Mouse (Mus musculus) embryonic facial prominence, embryonic 13.5 days (tissue): Measurements from ENCODE around the gene Epb42. TPM values are rescaled to one million over a fixed set of nuclear protein-coding genes. Genes with fewer than 3 reads are reported as not detected.
"Not testable (repeated sequence)": the region's sequence is repeated elsewhere in the genome, so short reads cannot be mapped to it uniquely, and the experiment has no call there.

Experiments
- ATAC-seq: fragments of 200-750 bp; cut with Nextera tagmentation; 2 replicates; pipeline ENCODE4 v1.8.0; 2017; ENCODE audit warnings: low read depth; ENCODE audit not compliant: insufficient number of reproducible peaks, insufficient read depth, low FRiP score, low TSS enrichment
- H3K27ac ChIP-seq: fragments of 300-500 bp; sonication (generic); 2 replicates; pipeline ENCODE4 v1.5.1; 2015; ENCODE audit warnings: moderate library complexity, mild to moderate bottlenecking, inconsistent platforms
- H3K27me3 ChIP-seq: fragments of 300-500 bp; sonication (generic); 2 replicates; pipeline ENCODE4 v1.6.1; 2015; ENCODE audit warnings: mild to moderate bottlenecking, inconsistent platforms
- H3K36me3 ChIP-seq: fragments of 300-500 bp; sonication (generic); 2 replicates; pipeline ENCODE4 v1.6.1; 2015; ENCODE audit warnings: mild to moderate bottlenecking, inconsistent platforms
- H3K4me1 ChIP-seq: fragments of 300-500 bp; sonication (generic); 2 replicates; pipeline ENCODE4 v1.6.1; 2015; ENCODE audit warnings: inconsistent platforms
- H3K4me2 ChIP-seq: fragments of 300-500 bp; sonication (generic); 2 replicates; pipeline ENCODE4 v1.6.1; 2015; ENCODE audit warnings: moderate library complexity, mild to moderate bottlenecking, inconsistent platforms
- H3K4me3 ChIP-seq: fragments of 300-500 bp; sonication (generic); 2 replicates; pipeline ENCODE4 v1.5.1; 2015; ENCODE audit warnings: mild to moderate bottlenecking, inconsistent platforms
- H3K9ac ChIP-seq: fragments of 300-500 bp; sonication (generic); 2 replicates; pipeline ENCODE4 v1.6.1; 2015; ENCODE audit warnings: mild to moderate bottlenecking, inconsistent platforms
- H3K9me3 ChIP-seq: fragments of 300-500 bp; sonication (generic); 2 replicates; pipeline ENCODE4 v1.6.1; 2016; ENCODE audit warnings: inconsistent platforms
- WGBS: fragments of 180-500 bp; shearing (Covaris S2); methylation state at CpG from one replicate; pipeline ENCODE4 v1.1.7; 2015; ENCODE audit warnings: mixed read lengths; 5-methylcytosine and 5-hydroxymethylcytosine counted together
- polyA plus RNA-seq: library from polyadenylated mRNA; unstranded; fragments of >200 nt; fragmentation: Nextera tagmentation; extraction: Ambion mirVana; gene quantifications from 2 replicates; pipeline ENCODE4 v1.2.1, GENCODE M21; 2015

Gene Epb42
- polyA plus RNA-seq, 1 experiment from 2014 or later, result 0.87 TPM

- no peaks in the 10 kb centered on the region for H3K27me3 ChIP-seq
- WGBS, result 77% methylated on average over 4 of the region's 4 CpGs
- H3K36me3 ChIP-seq, result no peaks in the 10 kb centered on the region
- no peaks in the 10 kb centered on the region for H3K9me3 ChIP-seq
- no peak overlapping the region for H3K27ac ChIP-seq
- no peaks in the 10 kb centered on the region for H3K4me1 ChIP-seq
- H3K4me3 ChIP-seq, result no peak overlapping the region
- no peak overlapping the region for H3K9ac ChIP-seq
- no peak for ATAC-seq
- H3K4me2 ChIP-seq, result no peak overlapping the region
Observed at GRCm38 (mm10) chr2:121045653-121046052, 8.8 kb upstream of the Epb42 start.

- no peak for ATAC-seq
- Histone ChIP-seq H3K27me3 (no peaks in the 10 kb centered on the region), H3K4me2 (no peak overlapping the region), H3K9me3 (no peaks in the 10 kb centered on the region), H3K4me3 (no peak overlapping the region), H3K36me3 (no peaks in the 10 kb centered on the region), H3K4me1 (no peaks in the 10 kb centered on the region), H3K9ac (no peak overlapping the region), H3K27ac (no peak overlapping the region)
- 54% methylated on average over 5 of the region's 5 CpGs for WGBS
Observed at GRCm38 (mm10) chr2:121041098-121041497, 4.2 kb upstream of the Epb42 start.

- H3K4me2 ChIP-seq, result no peak overlapping the region
- no peaks in the 10 kb centered on the region for H3K4me1 ChIP-seq
- no peaks in the 10 kb centered on the region for H3K27me3 ChIP-seq
- no peaks in the 10 kb centered on the region for H3K9me3 ChIP-seq
- no peak for ATAC-seq
- H3K27ac ChIP-seq, result no peak overlapping the region
- no peak overlapping the region for H3K9ac ChIP-seq
- H3K4me3 ChIP-seq, result no peak overlapping the region
- WGBS, result 80% methylated on average over 1 of the region's 1 CpGs
- H3K36me3 ChIP-seq, result no peaks in the 10 kb centered on the region
Observed at GRCm38 (mm10) chr2:121039382-121039781, 2.5 kb upstream of the Epb42 start.

GRCm38 (mm10) chr2:121038851-121039250, 2.0 kb upstream of the Epb42 start:
- not testable (repeated sequence) for H3K27ac ChIP-seq, H3K9ac ChIP-seq, H3K27me3 ChIP-seq, H3K9me3 ChIP-seq, ATAC-seq, H3K4me2 ChIP-seq, H3K4me3 ChIP-seq, H3K36me3 ChIP-seq, H3K4me1 ChIP-seq
- WGBS, result 97% methylated on average over 1 of the region's 1 CpGs

GRCm38 (mm10) chr2:121022918-121023317, 14.0 kb downstream of the Epb42 start:
- Histone ChIP-seq H3K27me3 (no peaks in the 10 kb centered on the region; the same call in 1 of the 2 replicates), H3K36me3 (peaks cover 1% of the 10 kb centered on the region), H3K9ac (no peak overlapping the region), H3K27ac (no peak overlapping the region), H3K4me2 (no peak overlapping the region), H3K9me3 (no peaks in the 10 kb centered on the region), H3K4me1 (no peaks in the 10 kb centered on the region), H3K4me3 (no peak overlapping the region)
- no peak for ATAC-seq
- 72% methylated on average over 5 of the region's 5 CpGs for whole genome bisulfite sequencing

GRCm38 (mm10) chr2:121017151-121017550, 19.7 kb downstream of the Epb42 start:
- ATAC-seq, result no peak
- Histone ChIP-seq H3K27ac (no peak overlapping the region), H3K4me2 (no peak overlapping the region), H3K4me3 (no peak overlapping the region), H3K27me3 (no peaks in the 10 kb centered on the region), H3K36me3 (peaks cover 41% of the 10 kb centered on the region), H3K9ac (no peak overlapping the region), H3K4me1 (no peaks in the 10 kb centered on the region), H3K9me3 (no peaks in the 10 kb centered on the region)
- 98% methylated on average over 1 of the region's 1 CpGs for WGBS

- Histone ChIP-seq H3K27me3 (no peaks in the 10 kb centered on the region), H3K36me3 (peaks cover 48% of the 10 kb centered on the region), H3K4me2 (no peak overlapping the region), H3K4me3 (no peak overlapping the region), H3K27ac (no peak overlapping the region), H3K9ac (no peak overlapping the region), H3K4me1 (no peaks in the 10 kb centered on the region), H3K9me3 (no peaks in the 10 kb centered on the region)
- ATAC-seq, result no peak
- 85% methylated on average over 9 of the region's 9 CpGs for whole genome bisulfite sequencing
Observed at GRCm38 (mm10) chr2:121016226-121016625, 20.6 kb downstream of the Epb42 start.

GRCm38 (mm10) chr2:121015507-121015906, 21.4 kb downstream of the Epb42 start:
- Histone ChIP-seq H3K9me3 (no peaks in the 10 kb centered on the region), H3K4me3 (no peak overlapping the region), H3K4me2 (no peak overlapping the region), H3K36me3 (peaks cover 48% of the 10 kb centered on the region), H3K4me1 (no peaks in the 10 kb centered on the region), H3K27ac (no peak overlapping the region), H3K9ac (no peak overlapping the region), H3K27me3 (no peaks in the 10 kb centered on the region)
- ATAC-seq, result no peak
- 78% methylated on average over 2 of the region's 2 CpGs for WGBS

- no peak for ATAC-seq
- no peak overlapping the region for H3K9ac ChIP-seq
- no peak overlapping the region for H3K27ac ChIP-seq
- no peak overlapping the region for H3K4me2 ChIP-seq
- peaks cover 44% of the 10 kb centered on the region for H3K36me3 ChIP-seq
- H3K9me3 ChIP-seq, result no peaks in the 10 kb centered on the region
- H3K4me3 ChIP-seq, result no peak overlapping the region
- peaks cover 10% of the 10 kb centered on the region for H3K4me1 ChIP-seq
- H3K27me3 ChIP-seq, result no peaks in the 10 kb centered on the region
- WGBS, result 90% methylated on average over 9 of the region's 9 CpGs
Observed at GRCm38 (mm10) chr2:121012676-121013075, 24.2 kb downstream of the Epb42 start.

GRCm38 (mm10) chr2:121009071-121009677, 27.7 kb downstream of the Epb42 start:
- H3K27ac ChIP-seq, result no peak overlapping the region
- H3K9ac ChIP-seq, result peak overlapping the region; percentile 83
- peaks cover 10% of the 10 kb centered on the region for H3K4me1 ChIP-seq
- no peaks in the 10 kb centered on the region for H3K27me3 ChIP-seq
- H3K36me3 ChIP-seq, result peaks cover 19% of the 10 kb centered on the region
- ATAC-seq, result no peak
- H3K9me3 ChIP-seq, result no peaks in the 10 kb centered on the region
- WGBS, result 26% methylated on average over 5 of the region's 5 CpGs
- peak overlapping the region; percentile 78 for H3K4me2 ChIP-seq
- peak overlapping the region; percentile 81 for H3K4me3 ChIP-seq

GRCm38 (mm10) chr2:121008664-121009007, 28.2 kb downstream of the Epb42 start:
- no peaks in the 10 kb centered on the region for H3K27me3 ChIP-seq

GRCm38 (mm10) chr2:121007925-121008663, 28.8 kb downstream of the Epb42 start, which contains the start of gene Ccndbp1:
Gene Ccndbp1 (plus strand): TSS chr2:121008403.
- peaks cover 10% of the 10 kb centered on the region for H3K4me1 ChIP-seq
- no peaks in the 10 kb centered on the region for H3K27me3 ChIP-seq
- ATAC-seq, result peak; percentile 89
- peaks cover 15% of the 10 kb centered on the region for H3K36me3 ChIP-seq
- peak within 1 kb of the TSS; percentile 81 for H3K4me3 ChIP-seq
- WGBS, result 2% methylated on average over 34 of the region's 34 CpGs
- H3K27ac ChIP-seq, result peak within 1 kb of the TSS; percentile 44; the same call in 1 of the 2 replicates
- no peaks in the 10 kb centered on the region for H3K9me3 ChIP-seq
- peak within 1 kb of the TSS; percentile 83 for H3K9ac ChIP-seq
- H3K4me2 ChIP-seq, result peak within 1 kb of the TSS; percentile 78

More at GRCm38 (mm10) chr2:121008664-121009007, 28.2 kb downstream of the Epb42 start:
- peak overlapping the region; percentile 81 for H3K4me3 ChIP-seq
- no peak for ATAC-seq
- peaks cover 17% of the 10 kb centered on the region for H3K36me3 ChIP-seq
- H3K27ac ChIP-seq, result peak overlapping the region; percentile 44; the same call in 1 of the 2 replicates
- peak overlapping the region; percentile 78 for H3K4me2 ChIP-seq
- WGBS, result 1% methylated on average over 12 of the region's 12 CpGs
- H3K9ac ChIP-seq, result peak overlapping the region; percentile 83
- H3K4me1 ChIP-seq, result peaks cover 10% of the 10 kb centered on the region
- no peaks in the 10 kb centered on the region for H3K9me3 ChIP-seq
